In the genomic region with DNA sequence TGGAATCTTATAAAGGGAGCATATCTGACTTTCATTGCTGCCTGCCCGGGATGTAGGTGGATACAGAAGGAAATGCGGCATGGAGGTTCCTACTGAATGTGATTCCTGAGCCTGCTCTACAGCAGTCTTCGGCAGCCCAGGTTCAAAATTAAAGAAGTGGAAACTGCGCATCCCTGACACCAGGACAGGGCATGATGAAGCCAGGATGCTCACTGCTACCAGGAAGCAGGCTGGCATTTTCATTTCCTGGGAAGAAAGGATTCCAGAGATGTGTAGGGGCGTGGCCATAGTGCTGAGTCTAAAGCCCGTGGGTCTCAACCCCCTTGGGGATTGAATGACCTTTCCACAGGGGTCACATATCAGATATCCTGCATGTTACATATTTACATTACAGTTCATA, we compare ENCODE assay signal across 12 mouse cellular contexts. TPM values are rescaled to one million over a fixed set of nuclear protein-coding genes. Genes with fewer than 3 reads are reported as not detected.
DNase-seq lines count a peak whose midpoint lies in the region; ATAC-seq and TF ChIP-seq lines count a peak whose summit lies in the region.
"Had no signal": no experiment of that assay in that cellular context is flagged by ENCODE, and none has a peak within 500 bp of the region (broad histone marks: within the 10 kb centered on the region; RNA-seq: fewer than 3 reads in every experiment).

No protein-coding gene starts in this region.

- peak overlapping the region; percentile 45; the same call in 1 of the 2 replicates for H3K4me3 ChIP-seq in cortical plate, adult 2 months (ENCODE audit: insufficient read depth, low read length)
- peak overlapping the region; percentile 92 for H3K4me3 ChIP-seq in forebrain, embryonic 10.5 days
- H3K4me3 ChIP-seq in hindbrain, embryonic 14.5 days (replicated peaks; ENCODE audit: low read length), result peak overlapping the region; percentile 73
- peak overlapping the region; percentile 84 for H3K4me3 ChIP-seq in midbrain, embryonic 16.5 days (ENCODE audit: low read depth, low read length)
- H3K4me3 ChIP-seq in heart, embryonic 12.5 days, result no peak overlapping the region
- H3K4me3 ChIP-seq: erythroblast, embryonic 14.5 days; kidney, embryonic 15.5 days had no signal

- H3K36me3 ChIP-seq in forebrain, embryonic 10.5 days (replicated peaks), result peaks cover 29% of the 10 kb centered on the region
- no peaks in the 10 kb centered on the region for H3K36me3 ChIP-seq in hindbrain, embryonic 14.5 days (replicated peaks; ENCODE audit: control insufficient read depth, insufficient read depth)
- H3K36me3 ChIP-seq in midbrain, embryonic 16.5 days (ENCODE audit: control insufficient read depth, insufficient read depth, low read length), result no peaks in the 10 kb centered on the region
- no peaks in the 10 kb centered on the region for H3K36me3 ChIP-seq in heart, embryonic 12.5 days
- H3K36me3 ChIP-seq: kidney, embryonic 15.5 days had no signal

- H3K9ac ChIP-seq in hindbrain, embryonic 14.5 days, result peak overlapping the region; percentile 80
- H3K9ac ChIP-seq in midbrain, embryonic 16.5 days (ENCODE audit: low read depth, low read length), result peak overlapping the region; percentile 95
- H3K9ac ChIP-seq in heart, embryonic 12.5 days, result no peak overlapping the region
- H3K9ac ChIP-seq: kidney, embryonic 15.5 days had no signal

- H3K27ac ChIP-seq in cortical plate, adult 2 months (ENCODE audit: insufficient read depth, low read length), result no peak overlapping the region
- H3K27ac ChIP-seq in forebrain, embryonic 10.5 days, result peak overlapping the region; percentile 97
- peak overlapping the region; percentile 94 for H3K27ac ChIP-seq in hindbrain, embryonic 14.5 days
- H3K27ac ChIP-seq in midbrain, embryonic 16.5 days (ENCODE audit: low read length), result peak overlapping the region; percentile 97
- no peak overlapping the region for H3K27ac ChIP-seq in heart, embryonic 12.5 days (ENCODE audit: poor library complexity, severe bottlenecking)
- H3K27ac ChIP-seq: kidney, embryonic 15.5 days had no signal

- ATAC-seq in hindbrain, embryonic 14.5 days (ENCODE audit: low FRiP score), result no peak
- ATAC-seq in midbrain, embryonic 16.5 days, result no peak
- ATAC-seq in heart, embryonic 12.5 days (ENCODE audit: insufficient number of reproducible peaks, low FRiP score), result no peak
- no peak for ATAC-seq in granulocyte monocyte progenitor cell, adult 5-6 weeks (replicated peaks; ENCODE audit: poor library complexity, severe bottlenecking)

- no peak for TF ChIP-seq POLR2A in cortical plate, adult 2 months (IDR thresholded peaks at IDR 0.05; ENCODE audit: extremely low read depth, insufficient read depth, low read length)

- peak overlapping the region; percentile 81 for H3K4me2 ChIP-seq in hindbrain, embryonic 14.5 days (replicated peaks)
- peak overlapping the region; percentile 84 for H3K4me2 ChIP-seq in midbrain, embryonic 16.5 days (ENCODE audit: low read length)
- H3K4me2 ChIP-seq in heart, embryonic 12.5 days, result no peak overlapping the region

- H3K9me3 ChIP-seq in forebrain, embryonic 10.5 days, result no peaks in the 10 kb centered on the region
- H3K9me3 ChIP-seq in hindbrain, embryonic 14.5 days (ENCODE audit: control insufficient read depth, low read length), result no peaks in the 10 kb centered on the region
- H3K9me3 ChIP-seq in midbrain, embryonic 16.5 days (replicated peaks; ENCODE audit: control insufficient read depth, low read length, poor library complexity, severe bottlenecking), result no peaks in the 10 kb centered on the region
- no peaks in the 10 kb centered on the region for H3K9me3 ChIP-seq in heart, embryonic 12.5 days (replicated peaks)
- H3K9me3 ChIP-seq: kidney, embryonic 15.5 days had no signal

- WGBS in forebrain, embryonic 10.5 days, result 70% methylated on average over 6 of the region's 6 CpGs
- WGBS in hindbrain, embryonic 14.5 days, result 33% methylated on average over 6 of the region's 6 CpGs
- WGBS in midbrain, embryonic 16.5 days, result 34% methylated on average over 6 of the region's 6 CpGs
- 72% methylated on average over 6 of the region's 6 CpGs for WGBS in heart, embryonic 12.5 days

- DNase-seq in forebrain, embryonic 10.5 days (ENCODE audit: extremely low spot score, low spot score), result no peak
- DNase-seq in hindbrain, embryonic 14.5 days (ENCODE audit: low spot score), result no peak
- DNase-seq in right cerebral cortex, postnatal 10 days (ENCODE audit: low spot score in 2 of 2), result no peak
- DNase-seq in spleen, adult 12 weeks (ENCODE audit: low spot score), result no peak
- DNase-seq: cerebellum, adult 9-11 months; lung, postnatal 10 days had no signal

- peaks cover 2% of the 10 kb centered on the region; the same call in 1 of the 2 replicates for H3K4me1 ChIP-seq in cortical plate, adult 2 months (ENCODE audit: control insufficient read depth, insufficient read depth, low read length)
- H3K4me1 ChIP-seq in forebrain, embryonic 10.5 days, result peaks cover 90% of the 10 kb centered on the region
- peaks cover 32% of the 10 kb centered on the region for H3K4me1 ChIP-seq in hindbrain, embryonic 14.5 days (replicated peaks; ENCODE audit: control insufficient read depth, insufficient read depth, low read length)
- peaks cover 43% of the 10 kb centered on the region for H3K4me1 ChIP-seq in midbrain, embryonic 16.5 days (ENCODE audit: control insufficient read depth, insufficient read depth, low read length)
- peaks cover 15% of the 10 kb centered on the region for H3K4me1 ChIP-seq in heart, embryonic 12.5 days (replicated peaks)

- TF ChIP-seq CTCF in cortical plate, adult 2 months (IDR thresholded peaks at IDR 0.05; ENCODE audit: extremely low read depth, insufficient read depth, low read length), result no peak

- peaks cover 39% of the 10 kb centered on the region for H3K27me3 ChIP-seq in forebrain, embryonic 10.5 days (ENCODE audit: poor library complexity, severe bottlenecking)
- peaks cover 4% of the 10 kb centered on the region; the same call in 1 of the 2 replicates for H3K27me3 ChIP-seq in hindbrain, embryonic 14.5 days (ENCODE audit: control insufficient read depth, insufficient read depth, low read length)
- H3K27me3 ChIP-seq in midbrain, embryonic 16.5 days (ENCODE audit: control insufficient read depth, insufficient read depth, low read depth, low read length), result no peaks in the 10 kb centered on the region
- H3K27me3 ChIP-seq in heart, embryonic 12.5 days (replicated peaks), result peaks cover 63% of the 10 kb centered on the region

RNA-seq across cellular contexts. Expression of gene Rgma, which starts 2.7 kb away (rescaled TPM):
- polyA plus RNA-seq in cortical plate, adult 2 months (2012; rRNA removed), result 29.4 and 30.2 TPM in 2 replicates
- polyA plus RNA-seq in forebrain, embryonic 10.5 days (2016; fragmentation: Nextera tagmentation; extraction: Ambion mirVana), result 26.2 and 26.8 TPM in 2 replicates
- polyA plus RNA-seq in hindbrain, embryonic 14.5 days (2014; fragmentation: Nextera tagmentation; extraction: Ambion mirVana), result 46.3 and 46.7 TPM in 2 replicates
- polyA plus RNA-seq in midbrain, embryonic 16.5 days (2015; fragmentation: Nextera tagmentation; extraction: Ambion mirVana), result 38.4 and 38.6 TPM in 2 replicates
- polyA plus RNA-seq in heart, embryonic 12.5 days (2016; fragmentation: Nextera tagmentation; extraction: Ambion mirVana), result 3.5 and 3.7 TPM in 2 replicates
- total RNA-seq in granulocyte monocyte progenitor cell, adult 5-6 weeks (2014; fragmentation: Nextera tagmentation), result not detected in 2 replicates
- total RNA-seq in granulocyte monocyte progenitor cell, adult 5-6 weeks (2017), result not detected in 2 replicates
- polyA plus RNA-seq: erythroblast, embryonic 14.5 days had no signal

Comparison
In these comparisons a context has a peak if more than half of its experiments do, and no peak if none do; other contexts are left out.
1. H3K27ac ChIP-seq: peak in forebrain, embryonic 10.5 days (single experiment), hindbrain, embryonic 14.5 days (single experiment) and midbrain, embryonic 16.5 days (single experiment); none in cortical plate, adult 2 months (single experiment) and heart, embryonic 12.5 days (single experiment).